Mouse (Mus musculus) T-helper 2 cell (primary cell): ENCODE measurements at regions not wholly inside any gene's neighbourhood (a gene's known extent, or its start where the extent isn't known, plus 50 kb on each side); places are given as distances from the start of the nearest gene placed in this dataset.

ENCODE experiments used
- in situ Hi-C: fragments of 300-600 bp; cut with MboI, MseI; formaldehyde crosslinking; loops from one replicate; pipeline ENCODE4 v1.15.1; 2025; ENCODE audit warnings: high pct_unique_total_duplicates

DNA sequence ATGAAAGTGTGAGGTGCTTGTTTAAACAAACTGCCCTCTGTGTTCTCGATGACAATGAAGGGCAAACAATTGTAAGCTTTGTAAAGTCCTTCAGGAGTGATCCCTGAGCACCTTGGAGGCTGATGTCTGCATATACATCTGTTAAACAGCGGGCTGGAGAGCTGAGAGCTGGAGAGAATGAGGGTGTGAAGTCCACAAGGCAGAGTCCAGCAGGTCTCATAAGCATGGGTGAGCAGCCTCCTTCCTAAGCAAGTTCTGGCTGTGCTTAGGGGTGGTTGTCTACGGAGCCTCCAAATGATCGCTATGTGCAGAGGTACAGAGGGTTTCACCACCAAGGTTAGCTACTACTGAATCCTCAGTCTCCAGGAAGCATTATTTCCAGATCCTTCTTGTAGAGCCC is 350.2 kb downstream of the Ankrd50 start:
- in situ Hi-C loops: no loop called here

DNA sequence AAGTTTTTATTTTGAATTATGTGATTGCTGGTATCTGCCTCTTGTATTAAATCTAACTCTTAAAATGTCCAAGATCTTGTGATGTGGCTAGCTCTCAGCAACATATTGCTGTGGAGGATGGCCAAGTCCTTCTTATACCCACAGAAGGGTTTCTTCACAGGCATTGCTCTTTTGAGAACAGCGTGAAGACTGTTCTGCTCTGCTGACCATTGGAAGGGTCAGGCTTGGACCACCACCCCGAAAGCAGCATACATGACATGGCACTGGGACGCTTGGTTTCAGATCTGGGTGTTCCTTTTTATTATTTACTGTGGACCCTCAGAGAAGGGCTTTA is 352.8 kb downstream of the Ankrd50 start:
- in situ Hi-C loops: no loop called here

- in situ Hi-C loops: no loop called here
These were observed 353.3 kb downstream of the Ankrd50 start for GRCm38 (mm10) chr3:38131176-38131886.

- in situ Hi-C loops: no loop called here
These were observed 354.6 kb downstream of the Ankrd50 start for GRCm38 (mm10) chr3:38130088-38130487.

DNA sequence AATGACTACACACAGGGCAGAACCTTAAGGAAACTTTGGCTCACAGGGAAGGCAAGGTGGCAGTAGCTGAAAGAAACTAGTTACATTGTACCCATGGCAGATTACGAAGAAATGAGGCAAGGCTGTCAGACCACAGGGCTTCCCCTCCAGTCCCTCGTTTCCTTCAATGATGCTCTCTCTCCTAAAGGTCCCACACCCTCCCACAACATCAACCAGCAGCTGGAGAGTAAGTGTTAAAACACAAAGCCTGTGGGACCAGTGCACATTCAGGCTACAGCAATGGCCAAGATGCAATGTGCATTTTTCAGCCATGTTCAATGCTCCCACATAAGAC is 355.5 kb downstream of the Ankrd50 start:
- in situ Hi-C loops: no loop called here

DNA sequence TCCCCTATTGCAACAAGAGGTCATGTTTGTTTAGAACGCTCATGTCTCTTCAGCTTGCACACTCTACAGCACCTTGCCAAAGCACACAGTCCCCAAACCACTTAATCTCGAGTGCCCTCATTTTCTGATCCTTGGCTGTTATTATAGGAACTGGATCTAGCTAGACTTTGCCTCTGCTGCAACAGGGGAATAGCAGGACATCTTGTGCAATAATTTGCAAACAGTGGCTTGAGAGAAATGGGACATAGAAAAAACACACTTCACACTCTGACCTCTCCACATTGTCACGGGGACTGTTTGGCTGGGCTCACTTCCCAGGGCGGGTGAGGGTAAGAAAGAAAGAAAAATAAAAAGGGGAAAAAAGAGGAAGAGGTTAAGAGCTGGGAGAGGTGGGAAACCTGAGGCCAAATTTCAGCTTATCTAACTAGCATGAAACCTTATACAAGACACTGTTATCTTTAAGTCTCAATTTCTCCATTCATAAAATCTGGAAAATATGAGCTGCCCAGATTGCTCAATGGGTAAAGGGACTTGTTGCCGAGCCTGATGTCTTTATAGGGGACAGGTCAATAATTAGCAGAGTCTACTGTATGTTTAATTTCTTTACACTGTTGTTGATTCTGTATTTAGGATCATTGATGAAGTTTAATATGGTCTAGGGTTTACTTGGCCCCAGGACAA is 356.0 kb downstream of the Ankrd50 start:
- in situ Hi-C loops: no loop called here

GRCm38 (mm10) chr3:38116071-38116787 is 368.4 kb downstream of the Ankrd50 start:
- in situ Hi-C loops: no loop called here

DNA sequence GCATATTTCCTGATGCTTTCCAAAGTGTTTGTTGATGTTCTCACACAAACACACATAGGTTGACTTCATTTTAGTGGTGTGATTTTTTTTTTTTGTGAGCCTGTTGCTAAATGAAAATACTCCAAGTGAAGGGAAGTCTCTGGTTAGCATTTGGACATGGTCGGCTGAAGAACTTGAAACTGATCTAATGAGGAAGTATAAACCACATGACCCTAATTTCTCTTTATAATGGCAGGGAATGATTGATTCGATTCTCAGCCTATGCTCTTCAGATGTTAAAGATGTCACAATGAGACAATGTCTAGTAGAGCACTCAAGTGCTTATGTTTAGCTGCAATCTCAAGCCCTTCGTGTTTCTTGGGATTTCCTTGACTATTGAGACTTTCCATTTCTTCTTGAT is 372.1 kb downstream of the Ankrd50 start:
- in situ Hi-C loops: no loop called here

DNA sequence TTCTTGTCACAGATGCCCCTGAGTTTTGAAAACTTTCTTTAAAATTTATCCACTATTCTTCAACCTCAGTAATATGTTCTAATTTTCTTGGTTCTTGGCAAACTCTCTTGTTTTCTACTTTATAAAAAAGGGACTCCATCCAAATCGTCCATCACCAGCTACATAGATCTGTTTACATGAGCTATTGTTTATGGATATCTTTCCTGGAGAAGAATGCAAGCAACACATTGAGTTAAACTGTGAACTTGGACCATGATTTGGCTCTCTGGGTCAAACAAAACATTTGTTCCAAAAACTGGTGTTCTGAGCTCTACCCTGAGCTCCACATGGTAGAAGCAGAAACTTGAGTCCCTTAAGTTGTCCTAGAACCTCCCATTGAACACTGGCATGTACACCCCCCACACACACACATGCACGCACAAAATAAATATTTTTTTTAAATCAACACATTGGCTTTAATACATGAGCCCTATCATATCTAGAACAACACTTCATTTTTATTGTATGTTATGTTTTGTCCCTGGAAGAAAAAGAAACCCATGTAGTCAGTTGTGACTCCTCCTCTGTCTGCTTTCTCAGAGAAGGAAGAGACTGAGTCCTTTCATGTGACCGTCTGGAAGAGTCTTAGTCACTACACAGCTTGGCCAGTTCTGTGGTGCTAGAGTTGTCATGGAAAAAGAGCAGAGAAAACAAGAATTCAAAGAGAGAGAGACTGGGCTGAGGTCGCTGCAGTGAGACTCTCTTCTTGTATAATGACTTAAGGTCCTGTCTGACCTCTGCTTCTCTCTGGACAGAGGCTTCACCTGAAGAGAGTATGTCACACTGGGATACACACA is 379.4 kb downstream of the Ankrd50 start:
- in situ Hi-C loops: no loop called here

DNA sequence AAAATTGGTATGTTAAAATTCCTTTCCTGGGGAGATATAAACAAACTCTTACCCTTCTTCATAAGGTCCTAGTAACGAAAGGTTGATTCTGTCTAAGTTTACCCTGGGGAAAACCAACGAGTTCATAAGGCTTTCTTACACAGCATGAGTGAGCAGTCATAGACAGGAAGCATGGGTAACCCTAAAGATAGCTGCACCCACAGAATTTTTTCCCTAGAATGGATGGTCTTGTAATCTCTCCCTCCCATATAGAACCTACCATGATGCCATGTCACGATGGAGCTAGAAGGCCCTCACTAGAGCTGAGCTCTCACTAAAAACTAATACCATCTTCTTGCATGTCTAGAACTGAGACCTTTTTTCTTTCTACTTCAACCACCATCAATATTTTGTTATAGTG is 380.1 kb upstream of the Gm5148 start:
- in situ Hi-C loops: no loop called here

- in situ Hi-C loops: no loop called here
These were observed 378.7 kb upstream of the Gm5148 start for GRCm38 (mm10) chr3:38102985-38103384.

DNA sequence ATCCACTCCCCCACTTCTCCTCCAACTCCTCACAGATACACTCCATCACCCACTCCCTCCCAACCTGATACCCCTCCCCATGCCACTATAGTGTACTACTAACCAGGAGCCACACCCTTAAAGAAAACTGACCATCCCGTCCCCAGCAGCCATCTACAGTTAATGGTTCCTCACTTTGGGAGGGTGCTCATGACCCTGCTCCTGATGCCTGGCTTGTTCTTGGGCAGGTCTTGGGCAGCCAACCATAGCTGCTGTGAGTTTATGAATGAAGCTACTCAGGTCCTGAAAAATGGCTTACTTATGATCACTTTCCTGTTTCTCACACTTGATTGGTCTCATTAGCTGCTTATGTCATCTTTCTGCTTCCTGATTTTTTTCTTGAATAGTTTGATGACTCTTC is 377.9 kb upstream of the Gm5148 start:
- in situ Hi-C loops: no loop called here

DNA sequence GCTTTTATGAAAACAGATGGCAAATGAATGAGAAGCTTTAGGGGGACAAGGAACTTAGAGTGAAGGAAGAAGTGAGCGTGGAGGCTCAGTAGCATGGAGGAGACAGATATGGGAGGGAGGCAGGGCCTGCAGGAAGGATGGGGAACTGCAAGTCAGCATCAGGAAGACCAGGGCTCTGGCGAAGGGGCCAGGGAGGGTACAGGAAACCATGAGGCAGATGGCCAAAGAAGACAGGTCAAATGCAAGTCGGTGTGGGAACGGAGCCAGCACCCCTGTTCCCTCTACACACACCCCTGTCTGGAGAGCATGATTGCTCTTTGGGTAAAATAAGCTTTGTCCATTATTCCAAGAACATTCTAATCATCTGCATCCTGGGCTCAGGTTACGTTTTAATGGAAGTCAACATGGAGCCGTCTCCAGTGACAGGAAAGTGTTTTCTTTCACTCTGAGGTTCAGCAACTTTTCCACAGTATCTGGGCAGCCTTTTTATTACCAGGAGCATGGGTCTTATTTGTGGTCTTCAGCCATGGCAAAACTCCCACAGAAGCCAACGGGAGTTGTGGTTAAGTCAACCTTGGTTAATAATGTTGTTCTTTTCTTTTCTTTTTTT is 370.2 kb upstream of the Gm5148 start:
- in situ Hi-C loops: no loop called here

- in situ Hi-C loops: no loop called here
These were observed 360.3 kb upstream of the Gm5148 start for GRCm38 (mm10) chr3:38084548-38084947.

DNA sequence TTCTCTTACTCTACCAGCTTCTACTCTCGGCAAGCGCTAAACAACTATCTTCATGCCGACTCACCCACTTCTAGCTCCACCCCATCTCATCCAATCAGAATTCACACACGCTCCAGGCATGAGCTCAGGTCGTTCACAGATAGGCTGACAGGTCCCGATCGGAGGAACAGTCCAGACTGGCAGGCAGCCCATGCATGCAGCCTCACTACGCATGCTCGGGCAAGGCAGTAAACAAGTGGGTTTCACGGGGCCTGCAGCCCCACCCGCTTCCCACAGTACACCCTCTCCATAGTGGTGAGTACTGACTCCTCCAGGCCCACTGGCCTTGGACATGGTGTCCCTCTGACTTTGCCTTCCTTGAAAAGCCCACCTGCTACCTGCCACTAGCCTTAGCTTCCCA is 358.1 kb upstream of the Gm5148 start:
- in situ Hi-C loops: no loop called here

- in situ Hi-C loops: no loop called here
These were observed 352.5 kb upstream of the Gm5148 start for GRCm38 (mm10) chr3:38076835-38077234.

DNA sequence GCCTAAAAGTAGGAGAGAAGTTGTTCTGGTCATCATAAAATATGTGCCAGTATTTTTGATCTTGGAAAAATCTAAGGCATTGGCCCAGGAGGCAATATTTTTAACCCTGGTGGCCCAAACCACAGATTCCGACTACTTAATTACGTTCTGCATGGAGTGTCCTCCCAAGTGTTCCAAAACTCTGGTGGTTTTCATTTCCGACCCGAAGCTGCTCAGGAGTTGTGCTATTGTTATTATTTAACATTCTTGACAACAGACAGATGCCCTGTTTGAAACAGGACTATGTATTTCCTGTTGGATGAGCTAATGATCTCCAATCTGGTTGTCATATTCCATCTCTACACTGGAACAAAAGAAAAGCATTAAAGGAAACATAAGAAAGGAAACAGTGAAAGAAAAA is 349.7 kb upstream of the Gm5148 start:
- in situ Hi-C loops: no loop called here

DNA sequence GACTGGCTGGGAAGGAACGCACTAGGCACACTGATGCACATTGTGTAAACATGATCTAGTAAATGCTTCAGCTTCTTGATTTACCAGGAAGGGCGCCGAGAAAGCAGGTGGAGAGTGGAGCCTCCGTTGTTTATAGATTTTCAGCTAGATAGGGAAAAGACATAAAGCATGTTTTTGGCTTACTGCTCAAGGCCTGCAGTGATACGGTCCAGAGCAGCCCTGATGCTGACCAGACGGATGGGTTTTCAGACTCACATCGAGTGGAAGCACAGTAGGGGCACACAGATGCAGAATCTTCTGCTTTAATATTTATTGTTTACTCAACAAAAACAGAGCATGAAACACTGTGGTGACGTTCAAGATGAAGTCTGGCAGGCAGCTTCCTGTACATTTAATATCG is 331.3 kb upstream of the Gm5148 start:
- in situ Hi-C loops: no loop called here

GRCm38 (mm10) chr3:38052941-38053340 is 328.7 kb upstream of the Gm5148 start:
- in situ Hi-C loops: loop anchor here (5.0 kb wide), 1 partner anchor 36 kb away; no protein-coding TSS in a partner anchor

DNA sequence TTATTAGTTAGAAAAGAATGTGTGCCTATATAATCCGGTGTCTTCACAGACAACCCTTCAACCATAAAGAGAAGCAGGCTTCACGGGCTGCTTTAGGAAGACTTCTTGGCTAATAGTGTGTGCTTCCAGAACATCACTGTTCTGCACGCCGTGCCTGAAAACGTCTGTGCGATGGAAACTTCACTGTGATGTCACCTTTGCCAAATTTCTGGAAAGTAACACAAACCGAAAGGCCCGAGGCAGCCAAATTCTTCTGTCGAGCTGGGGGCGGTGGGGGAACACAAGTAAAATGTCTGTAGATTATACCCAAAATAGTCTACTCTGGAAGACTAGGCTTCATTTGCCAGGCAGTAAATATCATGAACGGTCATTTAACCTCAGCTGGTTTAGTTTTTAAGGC is 327.5 kb upstream of the Gm5148 start:
- in situ Hi-C loops: loop anchor here (5.0 kb wide), 1 partner anchor 34 kb away; no protein-coding TSS in a partner anchor

- in situ Hi-C loops: loop anchor here (5.0 kb wide), 1 partner anchor 34 kb away; no protein-coding TSS in a partner anchor
These were observed 326.6 kb upstream of the Gm5148 start for GRCm38 (mm10) chr3:38050856-38051255.
